In the genomic region with DNA sequence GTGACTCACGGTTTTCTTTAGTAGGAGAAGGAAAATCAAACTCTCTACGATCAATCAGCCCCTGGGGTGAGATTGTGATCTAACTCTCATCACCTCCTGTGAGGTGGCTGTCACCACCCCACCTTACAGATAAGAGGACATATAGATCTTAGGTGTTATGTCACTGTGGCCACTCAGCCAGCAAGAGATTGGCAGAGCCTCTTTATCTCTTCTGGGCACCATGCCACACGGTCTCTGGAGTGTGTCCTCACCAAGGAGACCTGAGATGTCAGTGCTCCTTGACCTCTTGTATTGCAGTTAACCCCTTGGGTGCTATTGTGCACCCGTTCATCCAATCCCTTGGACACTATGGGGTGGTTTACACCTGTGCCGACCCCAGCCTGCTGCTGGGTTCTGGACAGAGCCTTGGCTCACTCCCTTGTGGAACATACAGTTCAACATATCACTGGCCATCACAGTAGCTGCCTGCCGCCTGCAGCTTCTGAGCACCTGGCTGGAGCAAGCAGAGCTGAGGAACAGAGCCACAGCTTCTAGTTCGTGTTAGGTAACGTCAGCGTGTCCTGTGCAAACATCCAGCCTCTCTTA, we compare ENCODE assay signal across 12 mouse cellular contexts. TPM values are rescaled to one million over a fixed set of nuclear protein-coding genes. Genes with fewer than 3 reads are reported as not detected.
A peak's percentile ranks its signal among the peaks of the same experiment; 100 is the strongest.
DNase-seq lines count a peak whose midpoint lies in the region; ATAC-seq lines count a peak whose summit lies in the region.
"Had no signal": no experiment of that assay in that cellular context is flagged by ENCODE, and none has a peak within 500 bp of the region (broad histone marks: within the 10 kb centered on the region; RNA-seq: fewer than 3 reads in every experiment).

No protein-coding gene starts in this region.

- H3K27me3 ChIP-seq in forebrain, embryonic 15.5 days = no peaks in the 10 kb centered on the region
- no peaks in the 10 kb centered on the region for H3K27me3 ChIP-seq in forebrain, embryonic 13.5 days
- H3K27me3 ChIP-seq in kidney, embryonic 14.5 days (ENCODE audit: control insufficient read depth, insufficient read depth, low read length) = no peaks in the 10 kb centered on the region

- H3K9ac ChIP-seq in forebrain, embryonic 15.5 days (replicated peaks) = no peak overlapping the region
- H3K9ac ChIP-seq in forebrain, embryonic 13.5 days = no peak overlapping the region
- H3K9ac ChIP-seq in kidney, embryonic 14.5 days (ENCODE audit: low read depth, low read length) = no peak overlapping the region
- H3K9ac ChIP-seq: hindbrain, embryonic 14.5 days; limb, embryonic 12.5 days had no signal

- no peak for ATAC-seq in forebrain, embryonic 15.5 days (replicated peaks)
- no peak for ATAC-seq in forebrain, embryonic 13.5 days
- no peak for ATAC-seq in kidney, embryonic 14.5 days (ENCODE audit: low FRiP score, low TSS enrichment)

- no peaks in the 10 kb centered on the region for H3K9me3 ChIP-seq in forebrain, embryonic 15.5 days
- no peaks in the 10 kb centered on the region for H3K9me3 ChIP-seq in forebrain, embryonic 13.5 days (replicated peaks)
- H3K9me3 ChIP-seq in kidney, embryonic 14.5 days (ENCODE audit: control insufficient read depth, low read length) = no peaks in the 10 kb centered on the region
- H3K9me3 ChIP-seq: limb, embryonic 12.5 days had no signal

- no peak overlapping the region for H3K4me3 ChIP-seq in forebrain, embryonic 15.5 days
- H3K4me3 ChIP-seq in forebrain, embryonic 13.5 days = no peak overlapping the region
- no peak overlapping the region for H3K4me3 ChIP-seq in kidney, embryonic 14.5 days (ENCODE audit: low read length)
- H3K4me3 ChIP-seq: limb, embryonic 12.5 days had no signal

- DNase-seq in kidney, postnatal 25 days = peak; percentile 57 to 68
- DNase-seq in right cerebral cortex, postnatal 25 days = peak; percentile 2
- no peak for DNase-seq in right cerebral cortex, postnatal 4 days
- DNase-seq in natural killer cell, adult 2 months (ENCODE audit: low spot score in 2 of 2) = peak; percentile 66 to 81
- no peak for DNase-seq in urinary bladder, adult 18-20 months (ENCODE audit: low spot score in 2 of 2)
- DNase-seq: gastrocnemius, postnatal 14 days; kidney, adult 9 months had no signal

- WGBS in forebrain, embryonic 15.5 days = 82% methylated on average over 9 of the region's 9 CpGs
- WGBS in forebrain, embryonic 13.5 days = 85% methylated on average over 9 of the region's 9 CpGs
- WGBS in kidney, embryonic 14.5 days = 70% methylated on average over 9 of the region's 9 CpGs

- no peak overlapping the region for H3K4me2 ChIP-seq in forebrain, embryonic 15.5 days (replicated peaks)
- H3K4me2 ChIP-seq in forebrain, embryonic 13.5 days = no peak overlapping the region
- no peak overlapping the region for H3K4me2 ChIP-seq in kidney, embryonic 14.5 days (replicated peaks; ENCODE audit: low read depth, low read length)
- H3K4me2 ChIP-seq: hindbrain, embryonic 14.5 days; limb, embryonic 12.5 days had no signal

- H3K36me3 ChIP-seq in forebrain, embryonic 15.5 days = no peaks in the 10 kb centered on the region
- no peaks in the 10 kb centered on the region for H3K36me3 ChIP-seq in forebrain, embryonic 13.5 days (ENCODE audit: poor library complexity, severe bottlenecking)
- H3K36me3 ChIP-seq in kidney, embryonic 14.5 days (ENCODE audit: control insufficient read depth, insufficient read depth, low read length) = no peaks in the 10 kb centered on the region
- H3K36me3 ChIP-seq: limb, embryonic 12.5 days had no signal

- 0 out of 2 replicates have a peak overlapping the region, but pooled peaks have one; percentile 62 for H3K27ac ChIP-seq in forebrain, embryonic 15.5 days (replicated peaks)
- no peak overlapping the region for H3K27ac ChIP-seq in forebrain, embryonic 13.5 days
- H3K27ac ChIP-seq in kidney, embryonic 14.5 days (ENCODE audit: low read depth, low read length) = no peak overlapping the region
- H3K27ac ChIP-seq: limb, embryonic 12.5 days had no signal

- H3K4me1 ChIP-seq in forebrain, embryonic 15.5 days = peaks cover 47% of the 10 kb centered on the region
- peaks cover 54% of the 10 kb centered on the region for H3K4me1 ChIP-seq in forebrain, embryonic 13.5 days
- peaks cover 28% of the 10 kb centered on the region for H3K4me1 ChIP-seq in kidney, embryonic 14.5 days (ENCODE audit: control insufficient read depth, insufficient read depth, low read length)

RNA-seq across cellular contexts. Expression of a gene that starts 58.3 kb away (rescaled TPM):
- 46.7 and 53.4 TPM in 2 replicates for polyA plus RNA-seq in forebrain, embryonic 15.5 days (2015; fragmentation: Nextera tagmentation; extraction: Ambion mirVana)
- 49.0 and 56.6 TPM in 2 replicates for polyA plus RNA-seq in forebrain, embryonic 13.5 days (2015; fragmentation: Nextera tagmentation; extraction: Ambion mirVana)
- polyA plus RNA-seq in kidney, embryonic 14.5 days (2014; fragmentation: Nextera tagmentation; extraction: Ambion mirVana) = 42.0 and 45.7 TPM in 2 replicates

Comparison
In these comparisons a context has a peak if more than half of its experiments do, and no peak if none do; other contexts are left out.
1. DNase-seq: peak in kidney, postnatal 25 days (2 of 2), right cerebral cortex, postnatal 25 days (single experiment) and natural killer cell, adult 2 months (2 of 2); none in right cerebral cortex, postnatal 4 days (single experiment) and urinary bladder, adult 18-20 months (0 of 2).